ENCODE assay signal across 8 mouse cellular contexts in genomic region chr4:130531645-130532280, GRCm38 (mm10). TPM values are rescaled to one million over a fixed set of nuclear protein-coding genes. Genes with fewer than 3 reads are reported as not detected.
DNase-seq lines count a peak whose midpoint lies in the region; ATAC-seq and TF ChIP-seq lines count a peak whose summit lies in the region.

No protein-coding gene starts in this region.

- intact Hi-C loops in gastrocnemius, postnatal 14 days (cut with DNase I; ENCODE audit: low total_unique reads) = no loop called here
- intact Hi-C loops in left cerebral cortex, postnatal 4 days (cut with DNase I) = no loop called here

- peaks cover 70% of the 10 kb centered on the region for H3K36me3 ChIP-seq in midbrain, embryonic 10.5 days
- no peaks in the 10 kb centered on the region for H3K36me3 ChIP-seq in small intestine, adult 2 months (ENCODE audit: control insufficient read depth, insufficient read depth, low read length)

- H3K4me1 ChIP-seq in midbrain, embryonic 10.5 days = peaks cover 9% of the 10 kb centered on the region
- H3K4me1 ChIP-seq in small intestine, adult 2 months (ENCODE audit: control insufficient read depth, insufficient read depth, insufficient read length, low read length) = peaks cover 3% of the 10 kb centered on the region

- ATAC-seq in activated CD4-positive, CD25-positive, alpha-beta regulatory T cell, adult 4 months = no peak

- peak; percentile 91 for DNase-seq in adrenal gland, postnatal 10 days
- peak; percentile 78 for DNase-seq in embryo, embryonic 10.5 days (ENCODE audit: low spot score)
- DNase-seq in gastrocnemius, postnatal 14 days = peak; percentile 78
- peak; percentile 60 for DNase-seq in induced T-regulatory cell, adult 2 months (ENCODE audit: low read depth)
- peak; percentile 80 for DNase-seq in left cerebral cortex, postnatal 4 days
- peak; percentile 74 for DNase-seq in midbrain, embryonic 10.5 days (ENCODE audit: low spot score)

- H3K4me3 ChIP-seq in midbrain, embryonic 10.5 days = peak overlapping the region; percentile 22; the same call in 1 of the 2 replicates
- H3K4me3 ChIP-seq in small intestine, adult 2 months (ENCODE audit: low read depth, low read length) = peak overlapping the region; percentile 40

- no peak for TF ChIP-seq POLR2A in small intestine, adult 2 months (IDR thresholded peaks at IDR 0.05; ENCODE audit: low read depth, low read length)

- H3K27ac ChIP-seq in midbrain, embryonic 10.5 days (replicated peaks) = no peak overlapping the region
- no peak overlapping the region for H3K27ac ChIP-seq in small intestine, adult 2 months (ENCODE audit: insufficient read depth, low read depth, low read length)

- H3K27me3 ChIP-seq in midbrain, embryonic 10.5 days (ENCODE audit: low read depth, poor library complexity, severe bottlenecking) = no peaks in the 10 kb centered on the region
- no peaks in the 10 kb centered on the region for H3K27me3 ChIP-seq in small intestine, adult 2 months (ENCODE audit: control insufficient read depth, insufficient read depth, low read length)

- H3K9me3 ChIP-seq in midbrain, embryonic 10.5 days (replicated peaks) = peaks cover 5% of the 10 kb centered on the region

- 27% methylated on average over 28 of the region's 28 CpGs for WGBS in midbrain, embryonic 10.5 days
- 4% methylated on average over 28 of the region's 28 CpGs for WGBS in small intestine, adult 2 months

- TF ChIP-seq CTCF in small intestine, adult 2 months (IDR thresholded peaks at IDR 0.05; ENCODE audit: extremely low read depth, insufficient read length, insufficient replicate concordance, low read depth, low read length) = peak; percentile 79

RNA-seq across cellular contexts. Expression of gene Nkain1, which starts 42.2 kb away (rescaled TPM):
- total RNA-seq in adrenal gland, postnatal 10 days (2021) = 1 to 10 TPM; 5.8 to 6.0 TPM
- total RNA-seq in gastrocnemius, postnatal 14 days (2021) = 10 to 100 TPM; 11.7 to 12.2 TPM
- total RNA-seq in left cerebral cortex, postnatal 4 days (2021) = 100 to 1,000 TPM; 158 to 164 TPM
- 5.1 and 5.9 TPM in 2 replicates for polyA plus RNA-seq in midbrain, embryonic 10.5 days (2016; fragmentation: Nextera tagmentation; extraction: Ambion mirVana)
- polyA plus RNA-seq in small intestine, adult 2 months (2012; rRNA removed) = 3.3 and 8.2 TPM in 2 replicates
- polyA plus RNA-seq in activated CD4-positive, CD25-positive, alpha-beta regulatory T cell, adult 4 months (2017; shearing (Covaris generic)) = not detected

Comparison
In these comparisons a context has a peak if more than half of its experiments do, and no peak if none do; other contexts are left out.
1. RNA of gene Nkain1, which starts 42.2 kb away (total RNA-seq): 158 to 164 TPM in left cerebral cortex, postnatal 4 days; 11.7 to 12.2 TPM in gastrocnemius, postnatal 14 days and 5.8 to 6.0 TPM in adrenal gland, postnatal 10 days; every median in the first group is over 10 times any median in the second.
2. Peak in every context shown above with its lines, with median percentiles within 50 percentile points of each other: DNase-seq.